Mouse (Mus musculus) cortical plate, adult 2 months (tissue): Measurements from ENCODE around the gene Asz1. TPM values are rescaled to one million over a fixed set of nuclear protein-coding genes. Genes with fewer than 3 reads are reported as not detected.

ENCODE experiments used
- H3K27ac ChIP-seq: fragments of 200-500 bp; 2 replicates; pipeline ENCODE4 v1.5.1; 2012; ENCODE audit warnings: low read length, control low read depth, inconsistent platforms; ENCODE audit not compliant: insufficient read depth
- H3K4me1 ChIP-seq: fragments of 200-500 bp; 2 replicates; pipeline ENCODE4 v1.6.1; 2011; ENCODE audit warnings: low read length; ENCODE audit not compliant: control insufficient read depth, insufficient read depth
- H3K4me3 ChIP-seq: fragments of 200-500 bp; 2 replicates; pipeline ENCODE4 v1.5.1; 2011; ENCODE audit warnings: mild to moderate bottlenecking, low read length, control low read depth; ENCODE audit not compliant: insufficient read depth
- CTCF ChIP-seq: fragments of 200-500 bp; IDR thresholded peaks from 2 replicates; pipeline ENCODE4 v1.5.1; 2011; ENCODE audit warnings: mild to moderate bottlenecking, control low read depth, low read length; ENCODE audit not compliant: insufficient read depth; ENCODE audit errors: extremely low read depth
- POLR2A ChIP-seq: fragments of 200-500 bp; IDR thresholded peaks from 2 replicates; pipeline ENCODE4 v1.6.1; 2011; ENCODE audit warnings: mild to moderate bottlenecking, low read length, control low read depth; ENCODE audit not compliant: insufficient read depth; ENCODE audit errors: extremely low read depth
- polyA plus RNA-seq: library from polyadenylated mRNA; depleted of rRNA; stranded (reverse); fragments of >200 nt; gene quantifications from 2 replicates; pipeline ENCODE4 v1.2.3, GENCODE M21; 2012; rRNA removed

The Asz1 gene
- polyA plus RNA-seq, result not detected in 2 replicates

DNA sequence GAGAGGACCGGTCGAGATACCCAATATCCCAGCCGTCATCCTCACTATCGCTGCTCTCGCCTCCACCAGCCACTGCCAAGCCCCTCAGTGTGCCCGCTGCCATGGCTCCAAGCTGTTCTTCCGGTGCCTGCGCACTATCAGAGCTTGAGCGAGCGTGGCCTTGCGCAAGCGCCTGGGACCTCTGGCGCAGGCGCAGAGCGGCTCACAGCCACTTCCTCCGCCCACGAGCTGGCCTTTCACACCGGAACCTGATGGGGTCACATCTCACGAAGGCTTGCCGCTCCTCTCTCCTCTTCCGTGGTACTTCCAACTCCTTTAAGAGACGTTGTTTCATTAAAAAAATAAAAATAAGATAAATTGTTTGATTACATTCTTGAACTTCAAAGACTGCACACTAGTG lies at the start of gene Asz1:
TSS of gene Asz1 (minus strand) at position 128 of the 400 bp plus-strand sequence.
- no peak within 1 kb of the TSS for H3K27ac ChIP-seq
- H3K4me3 ChIP-seq, result no peak within 1 kb of the TSS
- TF ChIP-seq CTCF (no peak), POLR2A (no peak)
- no peaks in the 10 kb centered on the region for H3K4me1 ChIP-seq

DNA sequence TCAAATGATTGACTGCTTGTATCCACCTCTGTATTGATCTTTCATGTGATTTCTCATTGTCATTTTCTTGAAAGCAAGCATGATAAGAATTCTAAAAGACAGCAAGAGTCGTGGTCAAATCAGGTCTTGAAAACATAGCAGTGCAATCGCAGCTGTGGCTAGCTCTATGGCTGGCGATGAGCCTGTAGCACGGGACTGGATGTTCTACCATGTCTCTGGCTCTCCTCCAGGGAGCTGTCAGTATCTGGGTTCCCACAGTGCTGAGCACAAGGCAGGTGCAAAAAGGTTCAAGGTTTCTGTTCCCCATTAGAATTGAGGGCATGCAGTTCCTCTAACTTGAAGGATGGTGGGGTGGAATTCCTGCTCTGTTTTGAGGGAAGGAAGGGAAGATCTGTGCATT lies 44.2 kb upstream of the Asz1 start:
- H3K4me1 ChIP-seq, result peaks cover 1% of the 10 kb centered on the region; the same call in 1 of the 2 replicates
- TF ChIP-seq CTCF (no peak), POLR2A (no peak)
- no peak overlapping the region for H3K4me3 ChIP-seq
- H3K27ac ChIP-seq, result no peak overlapping the region

- Histone ChIP-seq H3K4me1 (no peaks in the 10 kb centered on the region), H3K27ac (no peak overlapping the region), H3K4me3 (no peak overlapping the region)
- TF ChIP-seq CTCF, result no peak
- TF ChIP-seq POLR2A, result no peak
Observed at GRCm38 (mm10) chr6:18135246-18135645, 26.4 kb upstream of the Asz1 start.

DNA sequence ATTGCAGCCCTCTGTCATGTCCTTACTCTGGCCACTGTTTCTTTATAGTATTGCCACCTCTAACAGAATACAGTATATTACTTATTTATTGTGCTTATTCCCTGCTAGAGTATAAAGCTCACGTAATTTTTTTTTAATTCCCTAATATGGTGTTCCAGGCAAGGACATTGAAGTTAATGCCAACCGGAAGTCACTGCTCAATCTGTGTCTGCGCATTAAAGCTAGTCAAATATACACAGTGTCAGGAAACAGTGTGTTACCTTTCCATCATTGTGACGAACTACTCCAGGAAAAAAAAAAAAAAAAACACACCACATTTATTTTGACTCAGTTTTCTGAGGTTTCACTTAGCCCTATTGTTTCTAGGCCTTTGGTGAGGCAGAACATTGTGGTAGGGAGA lies 19.2 kb upstream of the Asz1 start:
- Histone ChIP-seq H3K27ac (no peak overlapping the region), H3K4me3 (no peak overlapping the region), H3K4me1 (no peaks in the 10 kb centered on the region)
- TF ChIP-seq POLR2A, result no peak
- no peak for TF ChIP-seq CTCF

- Histone ChIP-seq H3K4me3 (no peak overlapping the region), H3K4me1 (no peaks in the 10 kb centered on the region), H3K27ac (no peak overlapping the region)
- no peak for TF ChIP-seq CTCF
- no peak for TF ChIP-seq POLR2A
Observed at GRCm38 (mm10) chr6:18127206-18127983, 18.5 kb upstream of the Asz1 start.

DNA sequence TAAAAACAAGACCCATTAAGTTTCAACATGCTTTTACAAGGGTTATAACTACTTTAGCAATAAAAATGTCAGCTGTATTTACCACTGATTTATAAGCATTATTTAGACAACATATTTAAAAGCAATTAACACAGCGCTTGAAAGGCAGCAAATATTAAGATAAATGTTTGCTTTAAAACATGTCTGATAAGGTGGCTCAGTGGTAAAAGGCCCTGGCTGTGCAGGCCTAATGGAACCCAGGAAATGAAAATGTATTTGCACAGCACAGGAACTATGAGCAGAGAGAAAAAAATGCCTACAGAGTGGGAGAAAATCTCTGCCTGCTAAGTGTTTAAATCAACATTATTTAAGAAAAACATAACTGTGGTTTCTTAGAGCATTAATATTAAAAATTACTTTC lies 12.0 kb downstream of the Asz1 start:
- Histone ChIP-seq H3K27ac (no peak overlapping the region), H3K4me1 (no peaks in the 10 kb centered on the region), H3K4me3 (no peak overlapping the region)
- TF ChIP-seq POLR2A (no peak), CTCF (no peak)

DNA sequence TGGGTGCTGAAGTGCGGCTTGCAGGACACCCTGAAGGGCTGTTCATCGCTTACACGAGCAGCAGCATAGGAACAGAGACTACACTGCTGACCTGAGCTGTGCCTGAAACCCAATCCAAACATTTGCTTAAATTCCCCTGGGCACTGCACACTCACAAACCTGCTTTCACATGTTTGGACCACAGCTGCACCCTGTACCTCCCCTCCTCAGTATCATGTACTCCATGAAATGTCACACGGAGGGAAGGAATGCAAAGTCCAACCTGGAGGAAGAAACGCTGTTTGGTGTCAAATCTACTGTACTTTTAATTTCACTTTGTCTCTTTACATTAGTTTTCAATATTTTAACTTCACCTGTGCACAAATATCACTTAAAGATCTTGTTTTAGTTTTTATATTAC lies 19.8 kb downstream of the Asz1 start:
- no peaks in the 10 kb centered on the region for H3K4me1 ChIP-seq
- TF ChIP-seq CTCF (no peak), POLR2A (no peak)
- H3K4me3 ChIP-seq, result no peak overlapping the region
- H3K27ac ChIP-seq, result no peak overlapping the region

GRCm38 (mm10) chr6:18087160-18087804 lies 21.6 kb downstream of the Asz1 start:
- Histone ChIP-seq H3K4me3 (no peak overlapping the region), H3K4me1 (no peaks in the 10 kb centered on the region), H3K27ac (no peak overlapping the region)
- TF ChIP-seq CTCF, result no peak
- TF ChIP-seq POLR2A, result no peak

DNA sequence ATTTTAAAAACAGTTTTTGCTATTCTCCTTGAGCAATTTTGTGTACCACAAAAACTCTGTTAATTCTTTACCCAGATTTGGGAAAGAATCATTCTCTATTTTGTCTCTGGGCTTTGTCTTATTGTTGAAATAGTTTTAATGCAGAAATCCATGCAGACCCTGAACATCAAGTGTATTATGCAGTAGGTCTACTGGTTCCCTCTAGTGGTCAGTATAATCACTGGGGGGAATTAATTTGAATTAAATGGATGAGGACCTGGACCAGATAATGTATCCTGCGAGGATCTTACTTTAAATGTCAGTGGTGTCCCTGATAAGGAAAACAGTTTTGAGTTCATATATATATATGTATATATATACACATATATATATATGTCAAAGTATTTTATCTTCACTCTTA lies 30.2 kb downstream of the Asz1 start:
- H3K4me1 ChIP-seq, result no peaks in the 10 kb centered on the region
- no peak for TF ChIP-seq POLR2A
- TF ChIP-seq CTCF, result no peak
- no peak overlapping the region for H3K4me3 ChIP-seq
- no peak overlapping the region for H3K27ac ChIP-seq

- no peaks in the 10 kb centered on the region for H3K4me1 ChIP-seq
- no peak overlapping the region for H3K27ac ChIP-seq
- H3K4me3 ChIP-seq, result no peak overlapping the region
- TF ChIP-seq CTCF (no peak), POLR2A (no peak)
Observed at GRCm38 (mm10) chr6:18076986-18077385, 31.9 kb downstream of the Asz1 start.
